Mouse (Mus musculus) thymus, adult 2 months (tissue): Measurements from ENCODE around the gene Kcnmb1. TPM values are rescaled to one million over a fixed set of nuclear protein-coding genes. Genes with fewer than 3 reads are reported as not detected.

Experiments used
- DNase-seq: peaks from one replicate; pipeline ENCODE4 v3.0.0; 2021
- H3K27ac ChIP-seq: fragments of 200-500 bp; 2 replicates; pipeline ENCODE4 v1.5.1; 2012; ENCODE audit warnings: low read length, control low read depth; ENCODE audit not compliant: control insufficient read depth, insufficient read depth
- H3K27me3 ChIP-seq: fragments of 200-500 bp; 2 replicates; pipeline ENCODE4 v1.6.1; 2012; ENCODE audit warnings: mild to moderate bottlenecking, low read length, moderate library complexity, mixed read lengths; ENCODE audit not compliant: control insufficient read depth, insufficient read depth
- H3K36me3 ChIP-seq: fragments of 200-500 bp; 2 replicates; pipeline ENCODE4 v1.6.1; 2012; ENCODE audit warnings: mild to moderate bottlenecking, low read length, moderate library complexity; ENCODE audit not compliant: control insufficient read depth, insufficient read depth
- H3K4me1 ChIP-seq: fragments of 200-500 bp; replicated peaks from 2 replicates; pipeline ENCODE4 v1.6.1; 2012; ENCODE audit warnings: low read length; ENCODE audit not compliant: control insufficient read depth, insufficient read depth
- H3K4me3 ChIP-seq: fragments of 200-500 bp; 2 replicates; pipeline ENCODE4 v1.5.1; 2012; ENCODE audit warnings: mild to moderate bottlenecking, low read length, control low read depth, moderate library complexity; ENCODE audit not compliant: control insufficient read depth, insufficient read depth
- CTCF ChIP-seq: fragments of 200-500 bp; IDR thresholded peaks from 2 replicates; pipeline ENCODE4 v1.5.1; 2012; ENCODE audit warnings: mild to moderate bottlenecking, control low read depth, low read length, moderate library complexity, borderline replicate concordance; ENCODE audit not compliant: control insufficient read depth, poor library complexity, insufficient read depth; ENCODE audit errors: extremely low read depth
- POLR2A ChIP-seq: fragments of 200-500 bp; IDR thresholded peaks from 2 replicates; pipeline ENCODE4 v1.6.1; 2012; ENCODE audit warnings: mild to moderate bottlenecking, low read length, control low read depth, moderate library complexity; ENCODE audit not compliant: control insufficient read depth, poor library complexity, insufficient read depth; ENCODE audit errors: extremely low read depth
- WGBS: fragments of 180-500 bp; shearing (Covaris S2); methylation state at CpG from one replicate; pipeline ENCODE4 v1.1.7; 2018; 5-methylcytosine and 5-hydroxymethylcytosine counted together
- polyA plus RNA-seq: library from polyadenylated mRNA; depleted of rRNA; stranded (reverse); fragments of >200 nt; gene quantifications from 2 replicates; pipeline ENCODE4 v1.2.3, GENCODE M21; 2012

The Kcnmb1 gene
- polyA plus RNA-seq, 1 experiment = 0.50 TPM

DNA sequence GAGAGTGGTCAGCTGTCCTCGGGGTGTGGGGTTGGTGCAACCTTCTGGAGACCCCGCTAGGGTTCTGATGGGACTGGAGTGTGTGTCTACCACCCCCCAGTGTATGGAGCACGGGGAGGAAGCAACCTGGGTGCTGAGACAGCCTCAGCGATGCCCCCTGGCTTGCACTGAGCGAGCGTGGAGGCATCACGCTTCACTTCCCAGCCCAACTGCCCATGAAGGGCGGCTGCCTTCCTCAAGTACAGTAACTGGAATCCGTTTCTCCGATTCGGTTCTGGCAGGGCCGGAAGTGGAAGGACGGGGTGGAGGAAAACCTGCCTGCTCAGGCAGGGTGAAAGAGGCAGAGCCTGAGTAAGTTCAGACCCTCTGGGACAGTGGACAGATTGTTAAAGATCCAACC is 41.4 kb upstream of the Kcnmb1 start:
- H3K4me3 ChIP-seq = no peak overlapping the region
- 91% methylated on average over 13 of the region's 13 CpGs for WGBS
- H3K4me1 ChIP-seq = peaks cover 5% of the 10 kb centered on the region
- no peak overlapping the region for H3K27ac ChIP-seq
- H3K27me3 ChIP-seq = no peaks in the 10 kb centered on the region
- no peak for DNase-seq
- TF ChIP-seq CTCF = no peak
- no peak for TF ChIP-seq POLR2A
- no peaks in the 10 kb centered on the region for H3K36me3 ChIP-seq

DNA sequence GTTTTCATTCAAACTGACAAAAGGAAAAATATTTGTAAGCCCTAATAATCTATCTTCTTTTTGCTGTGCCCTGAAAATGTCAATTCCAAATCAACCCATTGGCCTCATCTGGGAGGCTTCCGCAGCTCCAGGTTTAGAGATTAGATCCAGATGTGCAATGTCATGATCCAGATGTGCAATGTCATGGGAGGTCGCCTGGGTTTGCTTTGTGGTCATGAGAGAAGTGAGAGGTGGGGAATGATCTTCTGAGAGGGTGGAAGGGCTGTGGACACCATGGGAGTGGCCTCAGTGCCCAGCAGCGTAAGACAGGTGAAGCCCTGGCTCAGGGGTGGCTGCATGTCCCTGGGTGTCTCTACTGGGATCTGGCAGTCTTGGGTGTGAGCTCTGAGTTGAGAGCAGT is 39.8 kb upstream of the Kcnmb1 start:
- peaks cover 11% of the 10 kb centered on the region for H3K4me1 ChIP-seq
- 87% methylated on average over 3 of the region's 3 CpGs for WGBS
- TF ChIP-seq CTCF (no peak), POLR2A (no peak)
- no peaks in the 10 kb centered on the region for H3K27me3 ChIP-seq
- no peak overlapping the region for H3K4me3 ChIP-seq
- H3K36me3 ChIP-seq = no peaks in the 10 kb centered on the region
- no peak for DNase-seq
- no peak overlapping the region for H3K27ac ChIP-seq

DNA sequence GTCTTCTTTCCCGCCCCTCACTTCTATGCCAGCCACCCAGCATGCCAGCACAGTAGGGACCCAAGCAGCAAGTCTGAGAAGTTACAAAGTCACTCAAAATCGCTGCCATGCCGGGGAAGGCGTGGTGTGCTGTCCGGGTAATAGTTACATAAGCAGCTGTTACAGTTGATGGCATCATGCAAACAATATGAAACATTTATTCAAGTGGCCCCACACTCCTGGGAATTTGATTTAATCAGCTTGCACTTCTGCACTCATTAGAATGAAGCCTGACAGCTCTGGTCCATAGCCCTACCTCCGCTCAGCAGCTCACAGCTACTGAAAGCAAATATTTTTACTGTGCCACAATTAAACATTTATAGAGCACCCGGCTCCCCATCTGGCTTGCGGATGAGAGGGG is 37.0 kb upstream of the Kcnmb1 start:
- Histone ChIP-seq H3K27ac (no peak overlapping the region), H3K36me3 (no peaks in the 10 kb centered on the region), H3K4me1 (peaks cover 12% of the 10 kb centered on the region), H3K4me3 (no peak overlapping the region), H3K27me3 (no peaks in the 10 kb centered on the region)
- 96% methylated on average over 8 of the region's 8 CpGs for WGBS
- no peak for TF ChIP-seq CTCF
- DNase-seq = no peak

DNA sequence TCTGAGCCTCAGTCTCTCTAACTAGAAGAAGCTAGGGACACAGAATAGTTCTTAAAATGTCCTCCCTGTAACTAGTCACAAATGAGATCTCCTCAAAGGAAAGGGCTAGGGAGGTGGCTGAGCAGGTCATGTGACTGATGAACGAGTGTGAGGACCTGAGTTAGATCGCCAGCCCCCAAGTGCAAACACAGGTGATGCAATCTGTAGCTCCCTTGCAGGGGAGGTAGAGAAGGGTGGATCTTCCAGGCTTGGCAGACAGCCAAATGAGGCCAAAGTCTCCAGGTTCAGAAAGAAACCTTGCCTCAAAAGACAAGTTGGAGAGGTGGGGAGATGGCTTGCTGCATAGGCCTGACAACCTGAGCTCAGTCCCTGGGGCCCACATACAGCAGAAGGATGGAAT is 36.3 kb upstream of the Kcnmb1 start:
- no peaks in the 10 kb centered on the region for H3K36me3 ChIP-seq
- TF ChIP-seq POLR2A = no peak
- TF ChIP-seq CTCF = no peak
- no peaks in the 10 kb centered on the region for H3K27me3 ChIP-seq
- H3K27ac ChIP-seq = no peak overlapping the region
- peaks cover 13% of the 10 kb centered on the region for H3K4me1 ChIP-seq
- no peak overlapping the region for H3K4me3 ChIP-seq
- 57% methylated on average over 2 of the region's 2 CpGs for WGBS
- DNase-seq = no peak

DNA sequence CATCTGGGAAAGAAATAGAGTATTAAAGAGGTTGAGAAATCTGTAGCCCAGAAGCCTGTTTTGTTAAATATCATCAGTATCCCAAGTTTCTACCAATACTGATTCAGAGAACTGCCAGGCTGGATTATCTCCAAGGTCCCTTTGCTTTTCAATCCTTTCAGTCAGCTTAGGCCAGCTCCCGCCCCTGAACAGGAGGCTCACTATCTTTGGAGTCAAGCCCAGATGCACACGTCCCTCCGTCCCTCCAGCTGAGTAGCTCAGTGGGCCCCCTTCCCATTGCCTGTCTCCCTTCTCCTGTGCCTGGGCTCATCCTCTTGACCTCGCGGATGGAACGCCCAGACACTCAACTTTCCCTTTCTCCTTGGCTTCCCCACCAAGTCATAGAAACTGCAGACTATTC is 35.5 kb upstream of the Kcnmb1 start:
- no peak for DNase-seq
- Histone ChIP-seq H3K4me3 (no peak overlapping the region), H3K4me1 (peaks cover 16% of the 10 kb centered on the region), H3K27me3 (no peaks in the 10 kb centered on the region), H3K36me3 (no peaks in the 10 kb centered on the region), H3K27ac (no peak overlapping the region)
- TF ChIP-seq CTCF = no peak
- no peak for TF ChIP-seq POLR2A
- 94% methylated on average over 6 of the region's 6 CpGs for WGBS

DNA sequence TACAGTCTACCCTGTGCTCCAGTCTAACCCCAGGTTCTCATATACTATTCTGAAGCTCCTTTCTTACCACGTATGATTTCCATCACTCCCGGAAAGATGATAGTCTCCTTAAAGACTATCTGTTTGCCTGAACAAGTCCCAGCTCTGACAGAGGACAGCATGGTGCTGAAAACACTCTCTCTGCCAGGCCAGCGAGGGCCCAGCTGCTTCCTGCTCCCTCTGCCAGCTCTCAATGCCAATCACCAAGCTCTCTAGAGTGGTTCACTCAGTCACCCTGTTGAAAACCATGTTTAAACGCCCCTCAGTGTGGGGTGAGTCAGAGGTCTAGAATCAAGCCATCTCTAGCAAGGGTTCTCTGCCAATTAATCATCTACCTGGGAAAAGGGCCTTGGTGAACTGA is 35.0 kb upstream of the Kcnmb1 start:
- no peaks in the 10 kb centered on the region for H3K27me3 ChIP-seq
- no peak overlapping the region for H3K4me3 ChIP-seq
- no peak for DNase-seq
- no peaks in the 10 kb centered on the region for H3K36me3 ChIP-seq
- TF ChIP-seq CTCF (no peak), POLR2A (no peak)
- H3K4me1 ChIP-seq = peaks cover 21% of the 10 kb centered on the region
- no peak overlapping the region for H3K27ac ChIP-seq
- WGBS = 52% methylated on average over 4 of the region's 4 CpGs

DNA sequence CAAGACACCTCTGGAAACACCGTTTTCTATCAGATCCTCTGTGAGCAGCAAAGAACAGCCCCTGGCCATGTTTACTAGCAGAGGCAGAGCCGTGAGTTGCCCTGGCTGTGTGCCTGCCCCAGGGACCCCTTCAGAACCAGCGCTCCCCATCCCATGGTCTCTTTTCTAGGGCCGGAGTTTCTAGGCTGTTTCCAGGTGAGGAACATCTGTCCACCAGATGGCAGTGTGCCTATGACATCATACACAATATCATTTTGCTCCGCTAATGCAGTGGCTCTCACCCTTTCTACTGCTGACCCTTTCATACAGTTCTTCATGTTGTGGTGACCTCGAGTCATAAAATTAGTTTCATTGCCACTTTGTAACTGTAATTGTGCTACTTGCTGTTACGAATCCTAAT is 34.2 kb upstream of the Kcnmb1 start:
- DNase-seq = peak; percentile 67
- TF ChIP-seq POLR2A = no peak
- 0 out of 2 replicates have a peak, but pooled peaks have one; percentile 50 for TF ChIP-seq CTCF
- no peaks in the 10 kb centered on the region for H3K27me3 ChIP-seq
- no peak overlapping the region for H3K27ac ChIP-seq
- H3K36me3 ChIP-seq = no peaks in the 10 kb centered on the region
- WGBS = 45% methylated on average over 7 of the region's 7 CpGs
- peaks cover 24% of the 10 kb centered on the region for H3K4me1 ChIP-seq
- no peak overlapping the region for H3K4me3 ChIP-seq

DNA sequence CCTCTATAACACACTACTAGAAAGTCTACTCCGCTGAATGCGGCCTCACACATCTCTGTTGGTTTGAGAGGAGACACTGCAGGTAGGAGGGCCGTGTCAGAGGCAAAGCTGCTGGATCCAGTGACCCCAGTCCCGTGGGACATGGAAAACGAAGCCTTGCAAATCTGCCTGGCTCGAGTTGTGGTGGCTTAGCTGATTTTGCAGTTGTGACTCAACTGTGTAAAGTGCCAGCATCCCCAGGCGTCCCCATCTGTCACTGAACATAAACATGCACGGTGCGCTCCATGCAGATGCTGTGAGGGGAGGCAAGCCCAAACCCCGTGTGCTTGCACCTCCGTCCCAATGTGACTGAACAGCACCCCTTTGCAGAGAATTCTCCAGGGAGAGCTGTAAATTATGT is 33.4 kb upstream of the Kcnmb1 start:
- 93% methylated on average over 11 of the region's 11 CpGs for WGBS
- H3K27me3 ChIP-seq = no peaks in the 10 kb centered on the region
- no peak overlapping the region for H3K27ac ChIP-seq
- peaks cover 29% of the 10 kb centered on the region for H3K4me1 ChIP-seq
- TF ChIP-seq POLR2A = no peak
- TF ChIP-seq CTCF = no peak
- DNase-seq = no peak
- no peaks in the 10 kb centered on the region for H3K36me3 ChIP-seq
- no peak overlapping the region for H3K4me3 ChIP-seq
